In genomic region chr7:144612829-144613228, GRCm38 (mm10) we compare ENCODE assay signal across 18 mouse cellular contexts. TPM values are rescaled to one million over a fixed set of nuclear protein-coding genes. Genes with fewer than 3 reads are reported as not detected.
DNase-seq lines count a peak whose midpoint lies in the region; ATAC-seq lines count a peak whose summit lies in the region.
"Had no signal": no experiment of that assay in that cellular context is flagged by ENCODE, and none has a peak within 500 bp of the region (broad histone marks: within the 10 kb centered on the region; RNA-seq: fewer than 3 reads in every experiment).

No protein-coding gene starts in this region.

- 55% methylated on average over 4 of the region's 4 CpGs for WGBS in limb, embryonic 15.5 days
- 84% methylated on average over 4 of the region's 4 CpGs for WGBS in limb, embryonic 10.5 days

- peak; percentile 22 for DNase-seq in adrenal gland, postnatal 14 days
- DNase-seq in adrenal gland, adult 18-20 months (ENCODE audit: low spot score in 2 of 2) = no peak
- no peak for DNase-seq in limb, embryonic 10.5 days (ENCODE audit: low spot score)
- DNase-seq in 3134 (ENCODE audit: extremely low read depth, insufficient read length, low spot score) = peak; percentile 79
- DNase-seq in fibroblast of lung, adult 2 months (ENCODE audit: low read depth) = peak; percentile 79
- no peak for DNase-seq in heart, adult 9 months (ENCODE audit: low spot score in 2 of 2)
- DNase-seq in B cell, adult 2 months = no peak
- DNase-seq: adrenal gland, adult 2 months; cerebellum, adult 18-20 months; embryo, embryonic 11 days; forebrain, postnatal 0 days; gastrocnemius, postnatal 10 days; kidney, postnatal 10 days; right cerebral cortex, adult 18-20 months had no signal

- H3K4me2 ChIP-seq in limb, embryonic 15.5 days = no peak overlapping the region
- H3K4me2 ChIP-seq: lung, embryonic 15.5 days; midbrain, embryonic 12.5 days had no signal

- no peak overlapping the region for H3K27ac ChIP-seq in limb, embryonic 15.5 days
- no peak overlapping the region for H3K27ac ChIP-seq in limb, embryonic 10.5 days
- H3K27ac ChIP-seq: lung, embryonic 15.5 days; midbrain, embryonic 12.5 days had no signal

- no peak overlapping the region for H3K4me3 ChIP-seq in limb, embryonic 15.5 days
- H3K4me3 ChIP-seq in limb, embryonic 10.5 days = no peak overlapping the region
- H3K4me3 ChIP-seq: lung, embryonic 15.5 days; midbrain, embryonic 12.5 days had no signal

- H3K9ac ChIP-seq in limb, embryonic 15.5 days = no peak overlapping the region
- H3K9ac ChIP-seq: forebrain, postnatal 0 days; lung, embryonic 15.5 days; midbrain, embryonic 12.5 days had no signal

- no peaks in the 10 kb centered on the region for H3K27me3 ChIP-seq in limb, embryonic 15.5 days
- no peaks in the 10 kb centered on the region for H3K27me3 ChIP-seq in limb, embryonic 10.5 days (ENCODE audit: low read depth, poor library complexity, severe bottlenecking)
- H3K27me3 ChIP-seq: lung, embryonic 15.5 days had no signal

- H3K4me1 ChIP-seq in limb, embryonic 15.5 days = peaks cover 9% of the 10 kb centered on the region
- peaks cover 12% of the 10 kb centered on the region; the same call in 1 of the 2 replicates for H3K4me1 ChIP-seq in limb, embryonic 10.5 days
- H3K4me1 ChIP-seq: midbrain, embryonic 12.5 days had no signal

- H3K9me3 ChIP-seq in limb, embryonic 15.5 days = no peaks in the 10 kb centered on the region
- H3K9me3 ChIP-seq in limb, embryonic 10.5 days (replicated peaks) = no peaks in the 10 kb centered on the region
- H3K9me3 ChIP-seq: lung, embryonic 15.5 days; midbrain, embryonic 12.5 days had no signal

- ATAC-seq in limb, embryonic 15.5 days (ENCODE audit: insufficient number of reproducible peaks, low FRiP score, low TSS enrichment, low read depth) = 0 out of 2 replicates have a peak, but pooled peaks have one; percentile 15
- ATAC-seq: forebrain, postnatal 0 days; intestine, postnatal 0 days had no signal

- no peaks in the 10 kb centered on the region for H3K36me3 ChIP-seq in limb, embryonic 15.5 days
- H3K36me3 ChIP-seq in limb, embryonic 10.5 days = no peaks in the 10 kb centered on the region
- H3K36me3 ChIP-seq: lung, embryonic 15.5 days; midbrain, embryonic 12.5 days had no signal

RNA-seq across cellular contexts. Expression of gene Fadd, which starts 30.6 kb away (rescaled TPM):
- 9.1 and 10.2 TPM in 2 replicates for total RNA-seq in adrenal gland, postnatal 14 days (2021)
- total RNA-seq in adrenal gland, adult 18-20 months (2021) = 1 to 10 TPM; 7.8 to 8.5 TPM
- polyA plus RNA-seq in limb, embryonic 15.5 days (2015; fragmentation: Nextera tagmentation; extraction: Ambion mirVana) = 10.1 and 10.8 TPM in 2 replicates
- 12.6 and 13.5 TPM in 2 replicates for polyA plus RNA-seq in limb, embryonic 10.5 days (2016; fragmentation: Nextera tagmentation; extraction: Ambion mirVana)

RNA-seq across cellular contexts. Expression of gene Ppfia1, which starts 59.3 kb away (rescaled TPM):
- 50.9 and 56.3 TPM in 2 replicates for total RNA-seq in adrenal gland, postnatal 14 days (2021)
- total RNA-seq in adrenal gland, adult 18-20 months (2021) = 10 to 100 TPM; 40.6 to 56.2 TPM
- 35.8 and 42.5 TPM in 2 replicates for polyA plus RNA-seq in limb, embryonic 15.5 days (2015; fragmentation: Nextera tagmentation; extraction: Ambion mirVana)
- polyA plus RNA-seq in limb, embryonic 10.5 days (2016; fragmentation: Nextera tagmentation; extraction: Ambion mirVana) = 43.2 and 45.5 TPM in 2 replicates

Comparison
In these comparisons a context has a peak if more than half of its experiments do, and no peak if none do; other contexts are left out.
1. DNase-seq: peak in adrenal gland, postnatal 14 days (single experiment), 3134 (single experiment) and fibroblast of lung, adult 2 months (single experiment); none in adrenal gland, adult 18-20 months (0 of 2), limb, embryonic 10.5 days (single experiment), heart, adult 9 months (0 of 2) and B cell, adult 2 months (0 of 2).